Mouse (Mus musculus) skeletal muscle tissue, postnatal 0 days (tissue): ENCODE data around the gene Gm17416. TPM values are rescaled to one million over a fixed set of nuclear protein-coding genes. Genes with fewer than 3 reads are reported as not detected.

ENCODE experiments used
- polyA plus RNA-seq: library from polyadenylated mRNA; unstranded; fragments of >200 nt; fragmentation: Nextera tagmentation; extraction: Ambion mirVana; gene quantifications from 2 replicates; pipeline ENCODE4 v1.2.1, GENCODE M21; 2015

Gm17416 gene
- not detected in 2 replicates for polyA plus RNA-seq

DNA sequence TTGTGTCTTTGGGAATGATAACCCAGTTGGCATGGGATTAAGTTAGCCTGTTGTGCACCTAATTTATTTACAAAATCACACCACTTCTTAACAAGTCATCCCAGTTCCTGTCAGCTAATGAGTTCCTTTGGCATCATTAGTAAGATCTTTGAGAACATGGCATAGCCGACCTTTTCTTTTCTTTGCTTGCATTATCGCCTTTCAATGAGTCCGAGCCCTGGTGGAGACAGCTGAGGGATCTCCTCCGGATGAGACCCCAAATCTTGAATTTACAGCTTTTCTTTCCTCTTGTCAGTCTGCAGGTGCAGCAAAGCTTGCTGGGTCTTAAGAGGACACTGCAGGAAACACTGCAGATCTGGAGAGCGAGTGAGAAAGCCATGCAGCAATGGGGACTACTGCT, at the start of gene Gm17416:
Gene Gm17416 (plus strand): TSS at position 301 of the 400 bp plus-strand sequence.

DNA sequence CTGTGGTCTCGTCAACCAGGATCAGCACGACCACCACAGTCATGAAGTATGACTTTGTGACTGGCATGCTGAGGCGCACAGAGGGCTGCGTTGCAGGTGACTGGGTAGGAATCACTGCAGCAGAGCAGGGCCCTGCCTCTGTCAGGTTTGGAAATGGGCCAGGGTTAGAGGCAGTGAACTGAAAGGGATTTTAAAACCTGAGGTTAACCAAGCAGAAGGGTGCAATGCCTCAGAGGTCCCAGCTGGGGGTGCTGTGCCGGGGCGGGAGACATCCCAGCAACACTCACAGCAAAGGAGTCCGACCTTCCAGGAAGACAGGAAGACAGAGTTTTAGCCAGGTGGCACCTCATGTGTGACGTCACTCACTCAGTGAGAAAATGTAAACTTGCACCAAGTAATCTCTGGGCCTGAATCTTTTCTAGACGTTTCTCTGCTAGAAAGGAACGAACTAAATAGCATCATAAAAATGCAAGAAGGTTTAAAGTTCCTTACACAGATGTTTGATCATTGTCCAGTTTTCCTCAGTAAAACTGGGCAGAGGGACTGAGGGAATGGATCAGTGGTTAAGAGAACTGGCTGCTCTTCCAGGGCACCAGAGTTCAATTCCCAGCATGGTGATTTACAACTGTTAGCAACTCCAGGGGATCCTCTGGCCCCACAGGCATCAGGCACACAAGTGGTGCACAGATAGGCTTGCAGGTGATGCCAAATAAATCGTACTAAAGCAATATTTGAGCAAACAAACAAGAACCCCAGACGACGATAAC, 29.0 kb upstream of the Gm17416 start, which contains the start of gene Defb29:
Gene Defb29 (minus strand): TSS at position 155 of the 767 bp plus-strand sequence.

DNA sequence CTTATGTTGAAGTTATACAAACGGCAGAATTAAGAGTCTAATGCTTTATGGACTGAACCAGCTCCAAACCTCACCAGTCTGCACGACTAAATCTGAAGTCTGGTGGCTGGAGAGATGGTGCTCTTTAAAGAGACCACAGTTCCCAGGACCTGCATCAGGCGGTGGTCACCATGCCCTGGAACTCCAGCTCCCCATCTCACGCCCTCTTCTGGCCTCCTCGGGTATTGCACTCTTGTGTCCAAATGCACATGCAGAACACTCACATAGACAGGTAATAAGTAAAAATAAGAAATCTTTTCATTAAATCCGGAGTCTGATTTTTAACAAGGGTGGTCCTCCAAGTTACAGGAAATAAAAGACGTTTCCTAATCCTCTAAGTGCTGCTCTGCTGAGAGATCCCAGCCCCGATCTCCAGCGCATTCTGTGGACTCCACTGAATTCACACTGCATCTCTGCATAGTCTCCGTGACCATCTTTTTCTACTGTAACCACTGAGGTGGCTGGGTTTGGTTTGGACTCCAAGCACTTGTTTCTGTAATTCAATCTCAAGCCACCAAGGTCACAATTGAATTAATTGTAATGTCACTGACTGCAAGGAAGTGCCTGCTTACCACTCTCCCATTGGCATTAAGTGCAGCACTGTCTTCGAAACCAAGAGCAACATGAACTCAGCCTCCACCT, 3.1 kb downstream of the Gm17416 start, which contains the start of gene Defb21:
Gene Defb21 (plus strand): TSS at position 631 of the 681 bp plus-strand sequence.

DNA sequence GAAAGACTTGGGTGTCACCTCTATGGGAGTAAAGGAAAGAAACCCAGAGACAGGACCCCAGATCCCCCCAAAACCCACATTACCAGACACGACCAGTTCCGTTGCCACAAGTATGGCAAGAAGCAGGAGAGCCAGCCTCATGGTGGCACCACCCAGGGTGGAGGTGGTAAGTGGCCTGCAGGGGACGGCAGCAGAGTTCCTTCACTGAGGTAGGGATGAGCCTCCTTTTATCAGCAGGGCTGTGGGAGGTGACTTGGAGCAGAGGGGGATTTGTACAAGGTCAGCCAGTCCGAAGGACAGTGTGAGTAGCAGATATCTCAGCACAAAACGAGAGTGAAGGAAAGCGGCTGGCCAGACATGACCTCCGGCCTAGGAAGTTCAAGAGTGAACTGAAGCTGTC, 11.0 kb downstream of the Gm17416 start, which contains the start of gene Defb19:
Gene Defb19 (minus strand): TSS at position 206 of the 400 bp plus-strand sequence.

DNA sequence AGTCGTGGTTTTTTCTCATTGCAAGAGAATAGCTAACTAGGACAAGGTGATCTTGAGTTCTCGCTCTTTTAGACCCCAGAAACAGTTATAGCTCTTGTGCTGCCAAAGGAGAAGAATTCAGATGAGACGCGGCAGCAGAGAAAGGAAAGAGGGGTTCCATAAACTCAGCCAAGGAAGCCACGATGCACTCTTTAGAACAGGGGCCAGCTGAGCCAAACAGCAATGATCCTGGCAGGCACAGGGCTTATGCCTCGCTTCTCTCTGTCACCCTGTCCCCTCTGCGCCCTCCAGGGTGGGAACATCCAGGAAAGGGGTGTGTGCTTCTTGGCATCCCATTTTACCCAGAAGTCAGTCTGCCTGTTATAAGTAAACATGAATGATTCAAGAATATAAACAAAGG, 30.2 kb downstream of the Gm17416 start, which contains the start of gene Defb45:
Gene Defb45 (minus strand): TSS at position 101 of the 400 bp plus-strand sequence.

DNA sequence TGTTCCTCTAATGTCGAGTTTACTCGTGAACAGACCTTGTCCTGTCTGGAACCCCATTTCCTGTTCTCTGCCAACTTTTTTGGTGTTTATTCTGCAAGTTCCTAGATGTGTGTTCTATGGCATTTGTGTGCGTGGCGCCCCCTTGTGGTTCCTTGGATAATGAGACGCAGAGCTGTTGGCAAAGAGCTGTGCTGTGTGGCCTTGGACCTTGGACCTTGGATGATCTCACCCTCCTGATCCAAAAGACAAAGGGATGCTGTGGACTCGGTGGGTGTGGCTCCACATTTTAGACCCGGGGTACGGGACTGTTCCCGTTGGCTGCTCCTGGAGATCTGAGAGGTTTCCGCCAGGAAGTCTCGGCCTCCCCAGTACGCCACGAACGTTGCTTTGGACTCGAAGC, 34.9 kb downstream of the Gm17416 start, which contains the start of gene Defb36:
Gene Defb36 (plus strand): TSS at position 271 of the 400 bp plus-strand sequence.

Other genes starting within 250 kb of the Gm17416 start
- 40.7 and 46.3 TPM in 2 replicates for gene Rbck1, start 236.7 kb upstream of the Gm17416 start, polyA plus RNA-seq
- gene Trib3, start 225.3 kb upstream of the Gm17416 start, polyA plus RNA-seq, result 0.74 and 2.0 TPM in 2 replicates
- 0.13 TPM in 1 of 2 replicates, not detected in the other for gene Nrsn2, start 192.7 kb upstream of the Gm17416 start, polyA plus RNA-seq
- gene Sox12, start 171.3 kb upstream of the Gm17416 start, polyA plus RNA-seq, result 2.7 and 2.8 TPM in 2 replicates
- gene Zcchc3, start 154.3 kb upstream of the Gm17416 start, polyA plus RNA-seq, result 15.2 and 16.1 TPM in 2 replicates
- gene 6820408C15Rik, start 153.8 kb upstream of the Gm17416 start, polyA plus RNA-seq, result 0.12 and 0.28 TPM in 2 replicates
- gene Defb23, start 104.7 kb upstream of the Gm17416 start, polyA plus RNA-seq, result not detected in 2 replicates
- not detected in 2 replicates for gene Defb20, start 92.3 kb upstream of the Gm17416 start, polyA plus RNA-seq
- not detected in 2 replicates for gene Defb22, start 79.2 kb upstream of the Gm17416 start, polyA plus RNA-seq
- not detected in 2 replicates for gene Defb26, start 57.6 kb upstream of the Gm17416 start, polyA plus RNA-seq
- gene Defb28, start 51.1 kb upstream of the Gm17416 start, polyA plus RNA-seq, result not detected in 2 replicates
- not detected in 2 replicates for gene Defb29, start 29.2 kb upstream of the Gm17416 start, polyA plus RNA-seq
- not detected in 2 replicates for gene Defb21, start 3.4 kb downstream of the Gm17416 start, polyA plus RNA-seq
- gene Defb19, start 11.0 kb downstream of the Gm17416 start, polyA plus RNA-seq, result not detected in 2 replicates
- not detected in 2 replicates for gene Defb45, start 30.1 kb downstream of the Gm17416 start, polyA plus RNA-seq
- gene Defb36, start 35.0 kb downstream of the Gm17416 start, polyA plus RNA-seq, result not detected in 2 replicates
- gene Defb25, start 53.7 kb downstream of the Gm17416 start, polyA plus RNA-seq, result 2.4 and 2.9 TPM in 2 replicates
- 9.6 and 9.7 TPM in 2 replicates for gene Rem1, start 57.6 kb downstream of the Gm17416 start, polyA plus RNA-seq
- gene H13, start 100.1 kb downstream of the Gm17416 start, polyA plus RNA-seq, result 74.3 and 87.0 TPM in 2 replicates
- 16.1 and 19.8 TPM in 2 replicates for gene Mcts2, start 117.7 kb downstream of the Gm17416 start, polyA plus RNA-seq
- 32.7 and 47.4 TPM in 2 replicates for gene Id1, start 166.9 kb downstream of the Gm17416 start, polyA plus RNA-seq
- 7.7 and 7.9 TPM in 2 replicates for gene Cox4i2, start 184.8 kb downstream of the Gm17416 start, polyA plus RNA-seq